Mouse (Mus musculus) gastrocnemius, postnatal 10 days (tissue): ENCODE measurements around the gene Vwa2. TPM values are rescaled to one million over a fixed set of nuclear protein-coding genes. Genes with fewer than 3 reads are reported as not detected.

ENCODE experiments used
- DNase-seq: peaks from one replicate; pipeline ENCODE4 v3.0.0; 2021; ENCODE audit warnings: mixed read lengths
- long read RNA-seq, 2 experiments: library from polyadenylated mRNA; stranded (forward); transcript quantifications; one replicate each; pipeline ENCODE4 v2.0.0; 2021
- total RNA-seq, 2 experiments: library from RNA; stranded (reverse); gene quantifications; 2 replicates each; pipeline ENCODE4 v1.2.3; 2021

The Vwa2 gene
- not detected for total RNA-seq
- long read RNA-seq, experiment 1: 0 reads
- long read RNA-seq, experiment 2: 0 reads

GRCm38 (mm10) chr19:56873816-56874600 lies at the start of gene Vwa2:
Gene Vwa2, plus strand, starts transcription at chr19:56874249.
- peak; percentile 26 for DNase-seq

- no peak for DNase-seq
Observed at GRCm38 (mm10) chr19:56826047-56826631, 47.9 kb upstream of the Vwa2 start, which contains the start of gene Tdrd1. Gene Tdrd1, plus strand, starts transcription at chr19:56826209.

- no peak for DNase-seq
Observed at GRCm38 (mm10) chr19:56828305-56828704, 45.7 kb upstream of the Vwa2 start.

- no peak for DNase-seq
Observed at GRCm38 (mm10) chr19:56829267-56829666, 44.8 kb upstream of the Vwa2 start.

- no peak for DNase-seq
Observed at GRCm38 (mm10) chr19:56830163-56830562, 43.9 kb upstream of the Vwa2 start.

- no peak for DNase-seq
Observed at GRCm38 (mm10) chr19:56835340-56835739, 38.7 kb upstream of the Vwa2 start.

GRCm38 (mm10) chr19:56838942-56839706 lies 34.9 kb upstream of the Vwa2 start:
- peak; percentile 20 for DNase-seq

- no peak for DNase-seq
Observed at GRCm38 (mm10) chr19:56842974-56843373, 31.1 kb upstream of the Vwa2 start.

GRCm38 (mm10) chr19:56852590-56852989 lies 21.5 kb upstream of the Vwa2 start:
- no peak for DNase-seq

GRCm38 (mm10) chr19:56856455-56856854 lies 17.6 kb upstream of the Vwa2 start:
- no peak for DNase-seq

- DNase-seq: no peak
Observed at GRCm38 (mm10) chr19:56867701-56868100, 6.3 kb upstream of the Vwa2 start.

GRCm38 (mm10) chr19:56874601-56875315 lies 709 bp downstream of the Vwa2 start:
- no peak for DNase-seq

- DNase-seq: no peak
Observed at GRCm38 (mm10) chr19:56877364-56877763, 3.3 kb downstream of the Vwa2 start.

GRCm38 (mm10) chr19:56887879-56888278 lies 13.8 kb downstream of the Vwa2 start:
- no peak for DNase-seq

GRCm38 (mm10) chr19:56888654-56889053 lies 14.6 kb downstream of the Vwa2 start:
- DNase-seq: no peak

GRCm38 (mm10) chr19:56891438-56891837 lies 17.4 kb downstream of the Vwa2 start:
- DNase-seq: no peak

- DNase-seq: no peak
Observed at GRCm38 (mm10) chr19:56892586-56892985, 18.5 kb downstream of the Vwa2 start.

GRCm38 (mm10) chr19:56893326-56893725 lies 19.3 kb downstream of the Vwa2 start:
- no peak for DNase-seq

- DNase-seq: no peak
Observed at GRCm38 (mm10) chr19:56897654-56898053, 23.6 kb downstream of the Vwa2 start.

GRCm38 (mm10) chr19:56904095-56904494 lies 30.0 kb downstream of the Vwa2 start:
- no peak for DNase-seq

GRCm38 (mm10) chr19:56905395-56905794 lies 31.3 kb downstream of the Vwa2 start:
- DNase-seq: no peak

- DNase-seq: no peak
Observed at GRCm38 (mm10) chr19:56907850-56908249, 33.8 kb downstream of the Vwa2 start.
